Mouse (Mus musculus): ENCODE results near the gene Fras1. TPM values are rescaled to one million over a fixed set of nuclear protein-coding genes. Genes with fewer than 3 reads are reported as not detected.

Gene Fras1
- polyA plus RNA-seq, 1 experiment from 2014 or later = 3.2 TPM

DNA sequence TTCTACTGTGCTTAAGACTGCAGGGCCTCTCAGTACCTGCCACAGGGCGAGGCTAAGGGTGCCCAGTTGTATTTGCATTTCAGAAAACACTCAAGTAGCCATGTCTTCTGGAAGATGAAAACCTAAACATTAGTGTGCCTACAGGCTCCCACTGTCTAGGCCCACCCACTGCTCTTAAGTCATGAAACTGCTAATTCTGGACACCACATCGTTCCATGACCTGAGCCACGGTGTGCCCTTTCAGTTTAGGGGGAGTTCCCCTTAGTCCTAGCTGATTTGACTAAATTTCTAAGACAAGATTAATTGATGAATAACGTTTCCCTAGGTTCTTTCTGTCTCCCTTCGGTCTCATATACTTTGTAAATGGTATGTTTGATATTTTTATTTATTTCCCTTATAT, 222.0 kb downstream of the Fras1 start:
- H3K9me3 ChIP-seq (ENCODE audit: control insufficient read depth) = no peaks in the 10 kb centered on the region
- TF ChIP-seq CTCF (IDR thresholded peaks at IDR 0.05; ENCODE audit: low read depth) = no peak
- H3K4me3 ChIP-seq (ENCODE audit: low read depth, low read length) = no peak overlapping the region
- H3K27me3 ChIP-seq (replicated peaks; ENCODE audit: control insufficient read depth, insufficient read depth, low read length) = no peaks in the 10 kb centered on the region
- no peaks in the 10 kb centered on the region for H3K4me1 ChIP-seq (replicated peaks; ENCODE audit: control insufficient read depth, insufficient read depth, low read length)
- no peak overlapping the region for H3K27ac ChIP-seq (ENCODE audit: low read depth, low read length)
- no peaks in the 10 kb centered on the region; the same call in 1 of the 2 replicates for H3K36me3 ChIP-seq (ENCODE audit: control insufficient read depth, insufficient read depth)
- 87% methylated on average over 5 of the region's 5 CpGs for WGBS
- H3K4me2 ChIP-seq (replicated peaks; ENCODE audit: low read depth) = no peak overlapping the region
- H3K9ac ChIP-seq (ENCODE audit: low read depth, low read length) = no peak overlapping the region
- no peak for ATAC-seq

DNA sequence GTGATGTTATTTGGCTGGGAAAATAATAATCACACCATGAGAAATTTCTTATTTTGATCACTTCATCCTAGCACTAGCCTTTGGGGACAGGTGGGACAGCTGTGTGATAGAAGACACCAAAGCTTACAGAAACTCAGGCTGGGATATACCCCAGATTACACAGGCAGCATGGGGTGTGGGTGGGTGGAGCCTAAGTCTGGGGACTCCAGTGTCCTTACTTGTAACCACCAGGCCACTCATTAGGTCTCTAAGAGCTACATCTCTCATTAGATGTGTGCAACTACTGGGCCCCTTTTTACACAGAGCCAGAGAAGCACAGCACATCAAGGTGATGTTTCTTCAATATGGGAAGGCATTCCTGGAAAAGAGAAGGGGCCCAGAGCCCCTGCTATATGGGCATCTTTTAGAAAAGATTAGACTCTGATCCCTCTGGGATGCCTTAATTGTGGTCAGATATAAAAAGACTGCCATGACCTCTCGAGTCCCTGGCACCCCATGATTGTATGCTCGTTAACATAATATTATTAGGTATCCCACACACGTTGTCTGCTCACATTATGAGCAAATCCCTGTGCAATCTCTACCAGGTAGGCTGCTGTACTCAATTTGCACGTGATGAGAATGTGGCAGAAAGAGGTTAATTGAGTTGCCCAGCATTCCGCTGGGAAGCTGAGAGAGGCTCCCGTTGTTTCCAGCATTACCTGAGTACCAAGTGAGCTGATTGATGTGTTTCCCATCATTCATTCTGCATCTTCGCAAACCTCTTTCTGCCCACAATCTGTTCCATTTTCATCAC, 230.4 kb downstream of the Fras1 start:
- no peak overlapping the region for H3K27ac ChIP-seq (ENCODE audit: low read depth, low read length)
- H3K4me1 ChIP-seq (replicated peaks; ENCODE audit: control insufficient read depth, insufficient read depth, low read length) = no peaks in the 10 kb centered on the region
- H3K27me3 ChIP-seq (replicated peaks; ENCODE audit: control insufficient read depth, insufficient read depth, low read length) = no peaks in the 10 kb centered on the region
- WGBS = 86% methylated on average over 7 of the region's 7 CpGs
- no peak overlapping the region for H3K9ac ChIP-seq (ENCODE audit: low read depth, low read length)
- H3K36me3 ChIP-seq (ENCODE audit: control insufficient read depth, insufficient read depth) = no peaks in the 10 kb centered on the region; the same call in 1 of the 2 replicates
- H3K9me3 ChIP-seq (ENCODE audit: control insufficient read depth) = no peaks in the 10 kb centered on the region
- TF ChIP-seq CTCF (IDR thresholded peaks at IDR 0.05; ENCODE audit: low read depth) = no peak
- ATAC-seq = no peak
- no peak overlapping the region for H3K4me3 ChIP-seq (ENCODE audit: low read depth, low read length)
- H3K4me2 ChIP-seq (replicated peaks; ENCODE audit: low read depth) = no peak overlapping the region

DNA sequence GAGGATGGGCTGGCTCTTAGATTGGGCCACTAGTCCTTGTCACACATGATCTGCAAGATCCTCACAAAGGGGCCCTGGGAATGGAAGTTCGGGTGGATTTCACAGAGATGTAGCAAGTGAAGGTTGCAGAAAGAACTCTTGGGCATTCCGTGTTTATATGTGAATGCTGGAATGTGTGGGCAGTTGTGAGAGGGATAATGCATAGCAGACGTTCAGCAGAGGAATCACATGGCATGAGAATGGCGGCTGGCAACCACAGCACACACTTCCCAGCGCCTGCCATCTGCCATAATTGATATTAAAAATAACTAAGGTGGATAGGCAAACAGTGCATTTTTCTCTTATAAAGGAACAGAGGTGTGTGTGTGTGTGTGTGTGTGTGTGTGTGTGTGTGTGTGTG, 234.3 kb downstream of the Fras1 start:
- Histone ChIP-seq H3K4me1 (replicated peaks; ENCODE audit: control insufficient read depth, insufficient read depth, low read length) (no peaks in the 10 kb centered on the region), H3K9me3 (ENCODE audit: control insufficient read depth) (no peaks in the 10 kb centered on the region), H3K36me3 (ENCODE audit: control insufficient read depth, insufficient read depth) (no peaks in the 10 kb centered on the region), H3K27ac (ENCODE audit: low read depth, low read length) (no peak overlapping the region), H3K4me3 (ENCODE audit: low read depth, low read length) (no peak overlapping the region), H3K9ac (ENCODE audit: low read depth, low read length) (no peak overlapping the region), H3K4me2 (replicated peaks; ENCODE audit: low read depth) (no peak overlapping the region), H3K27me3 (replicated peaks; ENCODE audit: control insufficient read depth, insufficient read depth, low read length) (no peaks in the 10 kb centered on the region)
- ATAC-seq = no peak
- WGBS = 72% methylated on average over 5 of the region's 5 CpGs
- TF ChIP-seq CTCF (IDR thresholded peaks at IDR 0.05; ENCODE audit: low read depth) = no peak

DNA sequence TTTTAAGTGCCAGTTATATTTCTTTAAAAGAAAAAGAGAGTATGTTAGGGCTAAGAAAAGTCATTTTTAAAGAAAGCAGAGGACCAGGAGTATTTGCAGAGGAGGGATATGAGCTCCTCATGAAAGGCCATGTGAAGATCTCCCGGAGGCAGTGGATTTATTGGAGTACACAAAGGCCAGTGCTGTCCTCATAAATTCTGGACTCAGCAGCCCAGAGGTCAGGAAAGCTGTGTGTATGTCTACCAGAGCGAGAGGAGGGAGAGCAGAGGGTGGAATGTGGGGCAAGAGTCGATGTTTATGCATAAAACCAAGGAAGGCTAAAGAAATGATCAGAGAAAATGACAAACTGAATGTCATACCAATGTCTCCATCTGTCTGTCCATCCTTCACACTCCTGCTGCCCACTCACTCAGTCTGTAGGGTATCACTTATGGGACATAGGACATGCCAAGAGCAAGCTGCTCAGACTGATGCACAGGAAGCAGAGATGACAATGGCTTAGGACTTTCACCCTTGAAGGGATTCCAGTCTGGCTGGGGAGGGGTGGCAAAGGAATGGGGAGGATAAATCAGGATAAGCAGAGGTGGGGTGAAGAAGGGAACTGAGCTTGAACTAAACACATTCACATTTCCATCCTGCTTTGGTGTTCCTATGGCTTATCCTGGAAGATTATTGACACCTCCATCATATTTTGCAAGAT, 235.0 kb downstream of the Fras1 start:
- Histone ChIP-seq H3K4me1 (replicated peaks; ENCODE audit: control insufficient read depth, insufficient read depth, low read length) (no peaks in the 10 kb centered on the region), H3K4me3 (ENCODE audit: low read depth, low read length) (no peak overlapping the region), H3K27me3 (replicated peaks; ENCODE audit: control insufficient read depth, insufficient read depth, low read length) (no peaks in the 10 kb centered on the region), H3K27ac (ENCODE audit: low read depth, low read length) (no peak overlapping the region), H3K36me3 (ENCODE audit: control insufficient read depth, insufficient read depth) (no peaks in the 10 kb centered on the region), H3K4me2 (replicated peaks; ENCODE audit: low read depth) (no peak overlapping the region), H3K9me3 (ENCODE audit: control insufficient read depth) (no peaks in the 10 kb centered on the region), H3K9ac (ENCODE audit: low read depth, low read length) (no peak overlapping the region)
- no peak for ATAC-seq
- 55% methylated on average over 3 of the region's 3 CpGs for WGBS
- TF ChIP-seq CTCF (IDR thresholded peaks at IDR 0.05; ENCODE audit: low read depth) = no peak

DNA sequence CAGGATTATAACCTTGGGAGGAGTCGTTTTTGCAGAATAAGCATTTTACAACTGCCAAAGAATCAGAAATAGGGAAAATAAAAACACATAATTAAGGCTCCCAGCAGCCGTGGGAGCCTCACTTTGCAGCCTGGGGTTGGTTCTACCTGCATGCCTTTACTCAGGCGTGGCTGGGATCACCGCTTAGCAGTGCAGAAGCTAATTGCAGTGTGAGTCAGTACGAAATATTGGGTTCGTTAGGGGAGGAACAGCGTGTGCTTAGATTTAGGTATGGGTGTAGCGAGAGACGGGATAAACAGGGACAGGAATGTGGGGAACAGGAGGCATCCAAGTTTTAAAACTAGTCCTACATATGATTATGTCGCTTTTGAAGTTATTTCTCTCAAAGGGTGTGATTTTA, 238.3 kb downstream of the Fras1 start:
- no peak for ATAC-seq
- Histone ChIP-seq H3K36me3 (ENCODE audit: control insufficient read depth, insufficient read depth) (no peaks in the 10 kb centered on the region), H3K4me1 (replicated peaks; ENCODE audit: control insufficient read depth, insufficient read depth, low read length) (no peaks in the 10 kb centered on the region), H3K4me3 (ENCODE audit: low read depth, low read length) (no peak overlapping the region), H3K9ac (ENCODE audit: low read depth, low read length) (no peak overlapping the region), H3K27me3 (replicated peaks; ENCODE audit: control insufficient read depth, insufficient read depth, low read length) (no peaks in the 10 kb centered on the region), H3K27ac (ENCODE audit: low read depth, low read length) (no peak overlapping the region), H3K9me3 (ENCODE audit: control insufficient read depth) (no peaks in the 10 kb centered on the region), H3K4me2 (replicated peaks; ENCODE audit: low read depth) (no peak overlapping the region)
- TF ChIP-seq CTCF (IDR thresholded peaks at IDR 0.05; ENCODE audit: low read depth) = no peak
- WGBS = 74% methylated on average over 10 of the region's 10 CpGs

DNA sequence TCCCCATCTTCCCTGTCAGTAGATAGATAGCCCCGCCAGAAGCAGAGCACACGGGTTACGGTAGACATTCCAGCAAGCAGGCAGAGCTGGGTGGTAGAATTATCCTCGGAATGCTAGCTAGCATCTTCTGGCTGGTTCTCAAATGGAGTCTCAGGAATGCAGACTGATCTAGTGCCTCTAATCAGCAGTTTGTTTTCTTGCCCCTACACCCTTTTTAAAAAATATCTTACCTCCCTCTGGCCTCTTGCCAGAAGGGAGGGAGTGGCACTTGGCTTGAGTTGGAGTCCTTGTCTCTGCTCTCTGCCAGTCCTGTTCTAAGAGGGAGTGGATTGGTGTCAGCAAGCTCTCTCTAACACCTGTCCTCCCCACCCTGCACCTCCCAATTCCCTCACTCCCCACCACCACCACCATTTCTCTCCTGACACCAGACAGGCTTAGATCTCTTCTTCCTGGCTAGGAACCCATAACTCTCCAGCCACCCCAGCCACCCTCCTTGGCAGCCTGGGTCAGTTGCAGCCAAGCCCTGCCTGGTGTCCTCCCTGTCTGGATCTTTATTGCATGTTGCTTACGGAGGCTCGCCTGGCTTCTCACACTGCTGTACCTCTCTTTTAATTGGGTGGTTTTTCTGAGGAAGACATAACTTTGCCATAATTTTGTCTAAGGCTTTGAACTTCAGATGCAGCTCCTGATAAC, 243.3 kb downstream of the Fras1 start:
- H3K4me1 ChIP-seq (replicated peaks; ENCODE audit: control insufficient read depth, insufficient read depth, low read length) = no peaks in the 10 kb centered on the region
- H3K4me2 ChIP-seq (replicated peaks; ENCODE audit: low read depth) = no peak overlapping the region
- 32% methylated on average over 6 of the region's 6 CpGs for WGBS
- H3K9me3 ChIP-seq (ENCODE audit: control insufficient read depth) = no peaks in the 10 kb centered on the region
- no peaks in the 10 kb centered on the region for H3K27me3 ChIP-seq (replicated peaks; ENCODE audit: control insufficient read depth, insufficient read depth, low read length)
- no peak overlapping the region for H3K9ac ChIP-seq (ENCODE audit: low read depth, low read length)
- TF ChIP-seq CTCF (IDR thresholded peaks at IDR 0.05; ENCODE audit: low read depth) = no peak
- no peaks in the 10 kb centered on the region; the same call in 1 of the 2 replicates for H3K36me3 ChIP-seq (ENCODE audit: control insufficient read depth, insufficient read depth)
- no peak overlapping the region for H3K27ac ChIP-seq (ENCODE audit: low read depth, low read length)
- H3K4me3 ChIP-seq (ENCODE audit: low read depth, low read length) = no peak overlapping the region
- peak; percentile 36; the same call in 1 of the 2 replicates for ATAC-seq

Data from intestine, postnatal 0 days (tissue).